Mouse (Mus musculus) liver, adult 2 months (tissue): ENCODE measurements around the gene Hdac7. TPM values are rescaled to one million over a fixed set of nuclear protein-coding genes. Genes with fewer than 3 reads are reported as not detected.

Experiments used
- DNase-seq: peaks from one replicate; pipeline ENCODE4 v3.0.0-alpha.2; 2011; ENCODE audit warnings: low read depth, low spot score; ENCODE audit errors: extremely low read depth
- H3K27ac ChIP-seq: fragments of 200-500 bp; replicated peaks from 2 replicates; pipeline ENCODE4 v1.5.1; 2012; ENCODE audit warnings: low read depth, mild to moderate bottlenecking, control low read depth, inconsistent platforms, low read length; ENCODE audit not compliant: insufficient read depth
- H3K27me3 ChIP-seq: fragments of 200-500 bp; 2 replicates; pipeline ENCODE4 v1.6.1; 2012; ENCODE audit warnings: mild to moderate bottlenecking, moderate library complexity, low read length, inconsistent platforms; ENCODE audit not compliant: control insufficient read depth, insufficient read depth
- H3K36me3 ChIP-seq: fragments of 200-500 bp; 2 replicates; pipeline ENCODE4 v1.6.1; 2012; ENCODE audit warnings: low read length, inconsistent platforms; ENCODE audit not compliant: control insufficient read depth, insufficient read depth
- H3K4me1 ChIP-seq: fragments of 200-500 bp; 2 replicates; pipeline ENCODE4 v1.6.1; 2011; ENCODE audit warnings: low read length; ENCODE audit not compliant: control insufficient read depth, insufficient read depth
- H3K4me3 ChIP-seq: fragments of 200-500 bp; 2 replicates; pipeline ENCODE4 v1.5.1; 2011; ENCODE audit warnings: low read depth, mild to moderate bottlenecking, control low read depth, low read length, moderate library complexity; ENCODE audit not compliant: insufficient read depth
- H3K79me2 ChIP-seq: fragments of 200-500 bp; 2 replicates; pipeline ENCODE4 v1.6.1; 2012; ENCODE audit warnings: inconsistent platforms, mild to moderate bottlenecking, low read length, moderate library complexity; ENCODE audit not compliant: control insufficient read depth, insufficient read depth
- H3K9ac ChIP-seq: fragments of 200-500 bp; 2 replicates; pipeline ENCODE4 v1.6.1; 2012; ENCODE audit warnings: low read depth, mild to moderate bottlenecking, control low read depth, inconsistent platforms, low read length
- CTCF ChIP-seq: fragments of 200-500 bp; IDR thresholded peaks from 2 replicates; pipeline ENCODE4 v1.5.1; 2011; ENCODE audit warnings: low read depth, low read length, control low read depth
- POLR2A ChIP-seq: fragments of 200-500 bp; IDR thresholded peaks from 2 replicates; pipeline ENCODE4 v1.6.1; 2011; ENCODE audit warnings: low read length, control low read depth; ENCODE audit not compliant: insufficient read depth; ENCODE audit errors: extremely low read depth
- WGBS: fragments of 180-500 bp; shearing (Covaris S2); methylation state at CpG from one replicate; pipeline ENCODE4 v1.1.7; 2018; 5-methylcytosine and 5-hydroxymethylcytosine counted together
- polyA plus RNA-seq: library from polyadenylated mRNA; depleted of rRNA; stranded (reverse); fragments of >200 nt; gene quantifications from 2 replicates; pipeline ENCODE4 v1.2.3, GENCODE M21; 2012
- total RNA-seq: library from RNA; depleted of rRNA; stranded (reverse); fragments of >200 nt; gene quantifications from 2 replicates; pipeline ENCODE4 v1.2.3, GENCODE M21; 2014

The Hdac7 gene
- total and polyA plus RNA-seq, 2 experiments = 2.5 to 9.5 TPM

DNA sequence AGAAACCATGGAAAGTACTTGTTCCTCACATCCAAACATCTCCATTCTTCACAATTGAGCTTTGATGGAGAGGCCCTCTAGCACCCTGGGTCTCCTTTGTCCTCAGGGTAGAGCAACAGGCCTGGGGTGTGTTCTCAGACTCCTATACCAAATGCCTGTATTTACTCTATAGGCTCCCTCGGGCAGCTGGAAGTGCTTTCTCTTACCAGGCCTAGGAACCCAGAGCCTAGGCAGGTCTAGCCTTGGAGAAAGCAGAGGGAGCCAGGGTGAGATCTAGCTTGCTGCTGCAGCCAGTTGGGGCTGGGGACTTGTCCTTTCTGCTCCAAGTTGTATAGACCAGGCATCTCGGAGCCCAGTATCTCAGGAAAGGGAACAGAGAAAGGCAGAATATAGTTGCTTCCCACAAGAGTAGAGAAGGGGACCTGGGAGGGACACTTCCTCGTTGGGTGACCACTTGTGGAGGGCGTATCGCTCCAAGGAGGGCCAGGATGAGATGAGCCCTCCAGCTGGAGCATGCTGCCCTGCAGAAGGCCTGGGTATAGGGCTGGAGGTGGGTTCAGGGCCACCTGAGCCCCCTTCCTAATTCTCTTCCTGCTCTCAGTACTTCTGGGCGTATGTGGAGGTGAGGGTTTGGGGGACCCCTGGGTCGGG lies 57.0 kb downstream of the Hdac7 start:
- no peak overlapping the region for H3K9ac ChIP-seq
- TF ChIP-seq CTCF (no peak), POLR2A (no peak)
- WGBS = 71% methylated on average over 7 of the region's 7 CpGs
- no peaks in the 10 kb centered on the region; the same call in 1 of the 2 replicates for H3K79me2 ChIP-seq
- peaks cover 11% of the 10 kb centered on the region for H3K4me1 ChIP-seq
- no peaks in the 10 kb centered on the region for H3K27me3 ChIP-seq
- H3K36me3 ChIP-seq = no peaks in the 10 kb centered on the region
- no peak for DNase-seq
- 0 out of 2 replicates have a peak overlapping the region, but pooled peaks have one; percentile 7 for H3K27ac ChIP-seq
- H3K4me3 ChIP-seq = no peak overlapping the region

GRCm38 (mm10) chr15:97786412-97787112 lies 57.7 kb downstream of the Hdac7 start:
- Histone ChIP-seq H3K4me1 (peaks cover 11% of the 10 kb centered on the region), H3K79me2 (no peaks in the 10 kb centered on the region; the same call in 1 of the 2 replicates), H3K9ac (no peak overlapping the region), H3K27ac (no peak overlapping the region), H3K4me3 (no peak overlapping the region), H3K27me3 (no peaks in the 10 kb centered on the region), H3K36me3 (no peaks in the 10 kb centered on the region)
- TF ChIP-seq CTCF (no peak), POLR2A (no peak)
- DNase-seq = no peak
- 43% methylated on average over 10 of the region's 10 CpGs for WGBS

DNA sequence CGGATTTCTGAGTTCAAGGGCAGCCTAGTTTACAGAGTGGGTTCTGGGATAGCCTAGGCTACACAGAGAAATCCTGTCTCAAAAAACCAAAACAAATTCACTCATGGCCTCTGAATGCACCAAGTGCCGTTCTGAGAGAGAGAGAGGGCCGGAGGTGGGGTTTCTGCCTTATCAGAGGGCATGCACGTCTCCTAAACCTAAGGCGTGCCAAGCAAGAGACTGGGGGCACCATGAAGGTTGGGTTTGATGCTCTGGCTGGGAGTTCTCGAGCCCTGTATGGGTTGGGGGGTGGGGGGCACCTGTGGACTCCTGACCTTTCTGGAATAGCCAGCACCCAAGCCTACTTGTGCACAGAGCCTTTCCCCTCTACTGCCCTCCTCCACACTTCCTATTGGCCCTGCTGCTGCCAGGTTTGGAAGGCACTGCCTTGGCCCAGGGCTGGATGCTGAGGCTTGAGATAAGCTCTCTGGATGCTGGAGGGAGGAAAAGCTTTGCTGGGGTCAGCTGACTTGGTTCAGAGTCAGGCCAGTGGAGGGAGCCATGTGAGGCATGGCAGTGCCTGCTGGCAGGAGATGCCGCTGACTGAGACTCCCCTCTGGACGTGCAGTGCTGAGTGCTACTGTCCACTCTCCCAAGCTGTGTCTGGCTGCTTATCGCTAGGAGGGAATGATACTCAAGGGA lies 58.4 kb downstream of the Hdac7 start:
- Histone ChIP-seq H3K9ac (no peak overlapping the region), H3K27ac (no peak overlapping the region), H3K4me3 (no peak overlapping the region), H3K27me3 (no peaks in the 10 kb centered on the region), H3K79me2 (no peaks in the 10 kb centered on the region; the same call in 1 of the 2 replicates), H3K36me3 (no peaks in the 10 kb centered on the region), H3K4me1 (peaks cover 11% of the 10 kb centered on the region)
- no peak for DNase-seq
- WGBS = 77% methylated on average over 9 of the region's 9 CpGs
- TF ChIP-seq CTCF (0 out of 2 replicates have a peak, but pooled peaks have one; percentile 10), POLR2A (no peak)

DNA sequence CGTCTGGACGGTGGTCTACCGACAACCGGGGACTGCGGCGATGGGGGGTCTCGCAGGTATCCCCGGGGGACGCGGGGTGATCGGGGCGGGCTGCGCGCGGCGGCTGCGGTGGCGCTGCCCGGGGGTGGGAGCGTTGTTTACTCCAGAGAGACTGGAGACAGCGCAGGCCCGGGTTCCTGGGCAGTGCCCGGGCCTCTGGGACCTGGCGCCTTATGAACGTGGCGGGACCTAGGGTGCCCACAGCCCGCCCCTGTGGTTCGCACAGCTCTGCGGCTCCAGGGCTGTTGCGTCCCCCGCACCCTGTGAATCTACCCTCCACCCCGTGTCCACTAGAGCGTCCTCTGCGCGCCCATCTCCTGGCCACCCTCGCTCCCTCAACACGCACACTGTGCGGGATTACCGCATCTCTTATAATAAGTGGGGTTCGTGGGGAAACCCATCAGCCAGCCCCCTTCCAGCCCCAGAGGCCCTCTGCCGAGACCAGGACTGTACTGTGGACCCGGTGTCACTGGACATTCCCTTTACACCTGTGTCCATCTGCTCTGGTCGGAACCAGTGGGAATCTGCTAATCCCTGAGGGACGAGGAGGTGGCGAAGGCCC lies 59.6 kb downstream of the Hdac7 start:
- WGBS = 6% methylated on average over 41 of the region's 45 CpGs
- DNase-seq = no peak
- Histone ChIP-seq H3K27ac (peak overlapping the region; percentile 7), H3K4me1 (peaks cover 11% of the 10 kb centered on the region), H3K9ac (peak overlapping the region; percentile 82), H3K79me2 (no peaks in the 10 kb centered on the region; the same call in 1 of the 2 replicates), H3K36me3 (no peaks in the 10 kb centered on the region), H3K4me3 (peak overlapping the region; percentile 69), H3K27me3 (no peaks in the 10 kb centered on the region)
- TF ChIP-seq CTCF (no peak), POLR2A (no peak)

DNA sequence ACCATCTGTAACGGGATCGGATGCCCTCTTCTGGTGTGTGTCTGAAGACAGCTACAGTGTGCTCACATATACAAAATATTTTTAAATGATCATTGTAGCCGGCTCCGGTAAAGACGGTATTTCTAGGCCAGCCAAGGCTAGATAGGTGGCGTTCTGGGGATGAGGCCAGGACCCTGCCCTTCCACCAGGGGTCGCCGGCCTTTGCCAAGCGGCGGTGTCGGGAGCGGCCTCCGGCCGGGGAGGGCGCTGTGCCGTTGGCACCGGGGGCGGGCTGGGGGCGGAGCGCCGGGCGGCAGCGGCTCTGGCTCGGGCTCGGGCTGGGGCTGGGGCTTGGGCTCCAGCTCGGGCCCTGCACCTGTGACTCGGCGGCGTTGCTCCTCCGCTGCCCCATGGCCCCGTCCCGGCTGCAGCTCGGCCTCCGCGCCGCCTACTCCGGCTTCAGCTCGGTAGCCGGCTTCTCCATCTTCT lies 60.2 kb downstream of the Hdac7 start:
- H3K4me3 ChIP-seq = peak overlapping the region; percentile 69
- TF ChIP-seq CTCF = peak; percentile 93
- TF ChIP-seq POLR2A = peak; percentile 77
- no peaks in the 10 kb centered on the region; the same call in 1 of the 2 replicates for H3K79me2 ChIP-seq
- no peaks in the 10 kb centered on the region for H3K36me3 ChIP-seq
- H3K27ac ChIP-seq = peak overlapping the region; percentile 7
- peak overlapping the region; percentile 82 for H3K9ac ChIP-seq
- DNase-seq = peak; percentile 51
- no peaks in the 10 kb centered on the region for H3K27me3 ChIP-seq
- 3% methylated on average over 39 of the region's 39 CpGs for WGBS
- peaks cover 11% of the 10 kb centered on the region for H3K4me1 ChIP-seq
